Mouse (Mus musculus) embryonic fibroblast, embryonic 13.5 days (primary cell): Measurements from ENCODE around the gene Tgds. TPM values are rescaled to one million over a fixed set of nuclear protein-coding genes. Genes with fewer than 3 reads are reported as not detected.

Source experiments
- H3K27ac ChIP-seq: 2 replicates; pipeline ENCODE4 v1.5.1; 2012; ENCODE audit warnings: low read length, control low read depth, inconsistent platforms; ENCODE audit not compliant: insufficient read depth
- H3K4me1 ChIP-seq: 2 replicates; pipeline ENCODE4 v1.6.1; 2011; ENCODE audit warnings: low read length; ENCODE audit not compliant: control insufficient read depth, insufficient read depth
- H3K4me3 ChIP-seq: 2 replicates; pipeline ENCODE4 v1.5.1; 2011; ENCODE audit warnings: mild to moderate bottlenecking, control low read depth, low read length; ENCODE audit not compliant: insufficient read depth
- CTCF ChIP-seq: IDR thresholded peaks from 2 replicates; pipeline ENCODE4 v1.5.1; 2011; ENCODE audit warnings: mild to moderate bottlenecking, control low read depth, low read length, moderate library complexity, borderline replicate concordance; ENCODE audit not compliant: insufficient read depth
- POLR2A ChIP-seq: IDR thresholded peaks from 2 replicates; pipeline ENCODE4 v1.6.1; 2011; ENCODE audit warnings: low read depth, mild to moderate bottlenecking, control low read depth, low read length, moderate library complexity
- polyA plus RNA-seq: library from polyadenylated mRNA; stranded (reverse); fragments of >200 nt; gene quantifications from 2 replicates; pipeline ENCODE4 v1.2.4, GENCODE M21; 2011; ENCODE audit warnings: low read depth; ENCODE audit not compliant: missing spikeins, insufficient read length

Gene Tgds
- polyA plus RNA-seq, 1 experiment = 38.8 TPM

GRCm38 (mm10) chr14:118098265-118098664 lies 34.3 kb downstream of the Tgds start:
- Histone ChIP-seq H3K4me3 (no peak overlapping the region), H3K4me1 (no peaks in the 10 kb centered on the region), H3K27ac (no peak overlapping the region)
- TF ChIP-seq CTCF = no peak
- no peak for TF ChIP-seq POLR2A

GRCm38 (mm10) chr14:118089806-118090392 lies 42.7 kb downstream of the Tgds start:
- no peak overlapping the region for H3K27ac ChIP-seq
- H3K4me3 ChIP-seq = peak overlapping the region; percentile 97
- no peaks in the 10 kb centered on the region for H3K4me1 ChIP-seq
- no peak for TF ChIP-seq CTCF
- TF ChIP-seq POLR2A = no peak

DNA sequence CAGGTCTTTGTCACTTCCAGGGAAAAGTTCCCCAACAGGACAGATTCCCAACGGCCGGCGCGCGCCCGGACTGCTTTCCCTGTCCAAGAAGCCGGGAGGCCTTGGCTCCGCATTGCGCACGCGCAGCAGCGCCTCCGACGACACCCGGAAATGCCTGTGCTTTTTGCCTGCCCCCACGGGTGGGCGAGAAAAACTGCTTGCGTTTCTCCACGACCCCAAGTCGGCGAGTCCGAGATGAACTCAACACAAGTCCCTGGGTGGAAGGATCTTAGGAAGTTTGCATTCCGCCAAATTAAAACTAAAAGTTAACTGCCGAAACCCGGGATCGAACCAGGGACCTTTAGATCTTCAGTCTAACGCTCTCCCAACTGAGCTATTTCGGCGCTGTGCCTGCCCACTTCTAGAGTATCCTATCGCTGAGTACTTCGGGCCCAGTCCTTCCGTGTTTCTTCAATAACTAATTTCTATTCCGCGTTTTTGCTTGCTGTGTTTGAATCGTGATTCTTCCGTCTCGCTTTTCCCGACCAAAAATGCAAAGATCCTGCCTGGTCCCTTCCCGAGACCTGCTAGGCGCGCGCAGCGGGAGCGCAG lies 43.2 kb downstream of the Tgds start:
- TF ChIP-seq CTCF (no peak), POLR2A (0 out of 2 replicates have a peak, but pooled peaks have one; percentile 38)
- H3K27ac ChIP-seq = peak overlapping the region; percentile 57
- H3K4me1 ChIP-seq = no peaks in the 10 kb centered on the region
- H3K4me3 ChIP-seq = peak overlapping the region; percentile 97

GRCm38 (mm10) chr14:118088437-118089207 lies 43.9 kb downstream of the Tgds start:
- Histone ChIP-seq H3K27ac (peak overlapping the region; percentile 57; the same call in 1 of the 2 replicates), H3K4me3 (peak overlapping the region; percentile 97), H3K4me1 (no peaks in the 10 kb centered on the region)
- TF ChIP-seq CTCF (no peak), POLR2A (no peak)

GRCm38 (mm10) chr14:118086271-118087035 lies 46.1 kb downstream of the Tgds start:
- Histone ChIP-seq H3K27ac (no peak overlapping the region), H3K4me1 (no peaks in the 10 kb centered on the region), H3K4me3 (no peak overlapping the region)
- TF ChIP-seq POLR2A = no peak
- no peak for TF ChIP-seq CTCF

GRCm38 (mm10) chr14:118083851-118084250 lies 48.7 kb downstream of the Tgds start:
- no peaks in the 10 kb centered on the region for H3K4me1 ChIP-seq
- H3K4me3 ChIP-seq = no peak overlapping the region
- H3K27ac ChIP-seq = no peak overlapping the region
- no peak for TF ChIP-seq CTCF
- TF ChIP-seq POLR2A = no peak

DNA sequence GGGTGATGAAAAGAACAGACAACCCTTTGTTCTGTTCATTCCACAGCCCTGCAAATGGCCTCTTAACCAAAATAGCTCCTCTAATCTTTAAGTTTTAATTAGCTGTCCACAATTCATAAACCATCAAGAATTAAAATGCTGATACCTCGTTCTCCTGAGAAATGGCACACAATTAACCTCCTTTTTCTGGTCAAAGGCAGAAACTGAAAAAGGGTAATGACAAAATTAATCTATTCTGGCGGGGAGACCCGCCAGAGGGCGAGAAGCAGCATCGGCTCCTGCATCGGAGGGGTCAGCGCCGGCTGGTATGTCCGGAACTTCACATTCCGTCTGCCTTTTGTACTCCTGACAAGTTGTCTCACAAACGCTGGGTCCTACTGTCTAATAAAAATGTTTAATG lies 51.9 kb downstream of the Tgds start:
- Histone ChIP-seq H3K27ac (no peak overlapping the region), H3K4me3 (no peak overlapping the region), H3K4me1 (no peaks in the 10 kb centered on the region)
- TF ChIP-seq POLR2A (no peak), CTCF (no peak)

- H3K27ac ChIP-seq = no peak overlapping the region
- TF ChIP-seq POLR2A (no peak), CTCF (no peak)
- H3K4me3 ChIP-seq = no peak overlapping the region
- no peaks in the 10 kb centered on the region for H3K4me1 ChIP-seq
Observed at GRCm38 (mm10) chr14:118070100-118070499, 62.5 kb downstream of the Tgds start.

GRCm38 (mm10) chr14:118069439-118070079 lies 63.0 kb downstream of the Tgds start:
- Histone ChIP-seq H3K4me1 (no peaks in the 10 kb centered on the region), H3K4me3 (no peak overlapping the region), H3K27ac (no peak overlapping the region)
- no peak for TF ChIP-seq POLR2A

Other genes with a start within 250 kb of the Tgds start
- not detected in 2 replicates for gene Dct, start 80.5 kb downstream of the Tgds start, polyA plus RNA-seq
- 36.4 and 38.2 TPM in 2 replicates for gene Gpr180, start 4.4 kb upstream of the Tgds start, polyA plus RNA-seq
- gene Sox21, start 104.3 kb upstream of the Tgds start, polyA plus RNA-seq = 0.14 TPM in 1 of 2 replicates, not detected in the other
- gene Gm9376, start 134.2 kb upstream of the Tgds start, polyA plus RNA-seq = not detected in 2 replicates